Mouse (Mus musculus): ENCODE measurements at regions not wholly inside any gene's neighbourhood (a gene's known extent, or its start where the extent isn't known, plus 50 kb on each side); places are given as distances from the start of the nearest gene placed in this dataset.

- no peak for TF ChIP-seq CTCF (IDR thresholded peaks at IDR 0.05; ENCODE audit: insufficient read depth, low read depth, low read length)
- TF ChIP-seq POLR2A (IDR thresholded peaks at IDR 0.05; ENCODE audit: insufficient read depth, low read depth, low read length), result no peak
Observed at GRCm38 (mm10) chr2:167840344-167840743, 91.5 kb upstream of the Ptpn1 start.
